Mouse (Mus musculus) embryonic fibroblast, embryonic 13.5 days (primary cell): ENCODE data around the gene Cypt4.

Experiments used
- CTCF ChIP-seq: IDR thresholded peaks from 2 replicates; pipeline ENCODE4 v1.5.1; 2011; ENCODE audit warnings: mild to moderate bottlenecking, control low read depth, low read length, moderate library complexity, borderline replicate concordance; ENCODE audit not compliant: insufficient read depth
- POLR2A ChIP-seq: IDR thresholded peaks from 2 replicates; pipeline ENCODE4 v1.6.1; 2011; ENCODE audit warnings: low read depth, mild to moderate bottlenecking, control low read depth, low read length, moderate library complexity

DNA sequence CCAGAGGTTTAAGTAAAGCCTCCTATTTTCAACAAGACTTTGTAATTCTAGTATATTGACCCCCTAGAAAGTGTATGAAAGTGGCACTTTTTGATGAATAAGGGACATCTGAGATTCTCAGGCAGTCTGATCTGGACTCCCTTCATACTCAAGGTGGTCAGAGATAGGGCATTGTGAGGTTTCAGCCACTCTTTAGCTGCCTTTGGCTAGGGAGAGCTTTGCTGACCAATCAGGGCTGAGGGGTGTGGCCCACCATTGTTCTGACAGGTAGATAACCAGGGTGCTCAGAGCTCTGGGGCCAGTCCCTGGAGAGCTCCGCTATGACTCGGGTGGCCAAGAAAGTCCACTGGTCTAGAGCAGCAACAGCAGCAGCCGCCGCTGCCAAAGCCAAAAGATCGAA is at the start of gene Cypt4:
- TF ChIP-seq POLR2A, result no peak
- TF ChIP-seq CTCF, result no peak
